Mouse (Mus musculus) embryonic facial prominence, embryonic 14.5 days (tissue): Measurements from ENCODE around the gene Col27a1. TPM values are rescaled to one million over a fixed set of nuclear protein-coding genes. Genes with fewer than 3 reads are reported as not detected.

ENCODE experiments used
- ATAC-seq: fragments of 200-750 bp; cut with Nextera tagmentation; 2 replicates; pipeline ENCODE4 v1.8.0; 2017; ENCODE audit warnings: low read depth, moderate number of reproducible peaks, moderate TSS enrichment
- DNase-seq: peaks from one replicate; pipeline ENCODE4 v3.0.0-alpha.2; 2015; ENCODE audit warnings: low spot score
- H3K27ac ChIP-seq: fragments of 300-500 bp; sonication (generic); replicated peaks from 2 replicates; pipeline ENCODE4 v1.5.1; 2014; ENCODE audit warnings: low read depth, mild to moderate bottlenecking, low read length, moderate library complexity
- H3K27me3 ChIP-seq: fragments of 300-500 bp; sonication (generic); replicated peaks from 2 replicates; pipeline ENCODE4 v1.6.1; 2014; ENCODE audit warnings: low read length; ENCODE audit not compliant: control insufficient read depth, insufficient read depth
- H3K36me3 ChIP-seq: fragments of 300-500 bp; sonication (generic); 2 replicates; pipeline ENCODE4 v1.6.1; 2014; ENCODE audit warnings: low read length, mixed read lengths; ENCODE audit not compliant: control insufficient read depth, insufficient read depth
- H3K4me1 ChIP-seq: fragments of 300-500 bp; sonication (generic); 2 replicates; pipeline ENCODE4 v1.6.1; 2014; ENCODE audit warnings: antibody characterized with exemption, low read length; ENCODE audit not compliant: control insufficient read depth, insufficient read depth
- H3K4me2 ChIP-seq: fragments of 300-500 bp; sonication (generic); 2 replicates; pipeline ENCODE4 v1.6.1; 2014; ENCODE audit warnings: low read depth, mild to moderate bottlenecking, low read length, moderate library complexity, mixed read lengths
- H3K4me3 ChIP-seq: fragments of 300-500 bp; sonication (generic); 2 replicates; pipeline ENCODE4 v1.5.1; 2014; ENCODE audit warnings: low read depth, mild to moderate bottlenecking, low read length
- H3K9ac ChIP-seq: fragments of 300-500 bp; sonication (generic); 2 replicates; pipeline ENCODE4 v1.6.1; 2014; ENCODE audit warnings: low read depth, mild to moderate bottlenecking, low read length, moderate library complexity, mixed read lengths
- H3K9me3 ChIP-seq: fragments of 300-500 bp; sonication (generic); 2 replicates; pipeline ENCODE4 v1.6.1; 2016; ENCODE audit warnings: low read length; ENCODE audit not compliant: control insufficient read depth
- WGBS: fragments of 180-500 bp; shearing (Covaris S2); extraction: QIAGEN DNeasy Blood & Tissue Kit; methylation state at CpG from one replicate; pipeline ENCODE4 v1.1.7; 2014; 5-methylcytosine and 5-hydroxymethylcytosine counted together
- polyA plus RNA-seq: library from polyadenylated mRNA; unstranded; fragments of >200 nt; fragmentation: Nextera tagmentation; extraction: Ambion mirVana; gene quantifications from 2 replicates; pipeline ENCODE4 v1.2.1, GENCODE M21; 2014

Gene Col27a1
- polyA plus RNA-seq, 1 experiment from 2014 or later = 23.5 TPM

DNA sequence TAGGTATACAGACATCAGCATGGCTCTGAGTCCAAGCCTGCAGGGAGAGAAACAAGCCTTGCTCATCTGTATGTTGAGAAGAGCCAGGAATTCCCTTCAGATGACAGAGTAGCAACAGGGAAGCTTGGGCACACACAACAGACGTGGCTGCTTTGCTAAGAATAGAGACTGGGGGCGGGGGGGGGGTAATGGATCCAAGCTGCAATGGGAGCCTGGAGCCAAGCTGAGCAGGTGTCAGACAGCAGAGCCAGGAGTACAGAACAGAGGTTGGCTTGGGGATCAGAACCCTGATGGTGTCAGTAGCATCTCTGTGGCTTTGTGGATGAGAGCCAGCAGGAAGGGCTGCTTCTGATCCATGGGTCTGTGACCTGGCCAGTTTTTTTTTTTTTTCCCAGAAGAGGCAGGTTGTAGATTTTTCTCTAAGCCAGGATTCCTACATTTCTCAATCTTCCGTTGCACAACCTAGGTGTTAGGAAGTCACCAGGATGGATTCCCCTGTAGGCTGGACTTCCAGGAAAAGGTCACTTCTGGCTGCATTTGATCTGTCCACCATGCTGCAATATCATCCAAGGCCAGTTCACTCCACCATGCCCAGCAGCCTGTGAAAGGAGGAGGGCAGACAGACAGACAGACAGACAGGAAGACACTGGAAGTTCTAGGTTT, 124.7 kb downstream of the Col27a1 start:
- ATAC-seq = no peak
- Histone ChIP-seq H3K9me3 (no peaks in the 10 kb centered on the region), H3K36me3 (peaks cover 15% of the 10 kb centered on the region), H3K4me1 (no peaks in the 10 kb centered on the region), H3K4me3 (no peak overlapping the region), H3K9ac (no peak overlapping the region), H3K27me3 (no peaks in the 10 kb centered on the region), H3K4me2 (no peak overlapping the region), H3K27ac (no peak overlapping the region)
- no peak for DNase-seq
- WGBS = 53% methylated on average over 3 of the region's 3 CpGs

DNA sequence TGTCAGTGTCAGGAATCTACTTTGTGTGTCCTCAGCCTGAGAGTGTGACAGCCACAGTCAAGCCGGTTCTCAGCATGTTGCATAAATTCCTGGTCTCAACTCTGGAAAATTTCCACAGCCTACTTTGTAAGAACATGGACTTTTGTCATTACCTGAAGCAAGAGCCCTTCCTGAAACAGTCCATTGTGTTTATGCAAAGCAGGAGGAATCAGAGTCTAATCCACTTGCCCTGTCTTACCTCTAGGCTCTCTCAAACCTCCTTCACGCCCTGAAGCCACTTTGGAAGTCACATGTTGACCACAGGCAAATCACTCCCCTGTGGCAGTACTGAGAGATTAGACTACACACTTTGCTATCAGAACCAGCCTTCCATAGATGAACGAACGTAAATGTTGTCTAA, 128.7 kb downstream of the Col27a1 start:
- 67% methylated on average over 4 of the region's 4 CpGs for WGBS
- no peak overlapping the region for H3K4me2 ChIP-seq
- H3K4me3 ChIP-seq = no peak overlapping the region
- H3K4me1 ChIP-seq = no peaks in the 10 kb centered on the region
- DNase-seq (no peak), ATAC-seq (no peak)
- no peak overlapping the region for H3K9ac ChIP-seq
- H3K27me3 ChIP-seq = no peaks in the 10 kb centered on the region
- no peaks in the 10 kb centered on the region for H3K36me3 ChIP-seq
- no peak overlapping the region for H3K27ac ChIP-seq
- H3K9me3 ChIP-seq = no peaks in the 10 kb centered on the region

DNA sequence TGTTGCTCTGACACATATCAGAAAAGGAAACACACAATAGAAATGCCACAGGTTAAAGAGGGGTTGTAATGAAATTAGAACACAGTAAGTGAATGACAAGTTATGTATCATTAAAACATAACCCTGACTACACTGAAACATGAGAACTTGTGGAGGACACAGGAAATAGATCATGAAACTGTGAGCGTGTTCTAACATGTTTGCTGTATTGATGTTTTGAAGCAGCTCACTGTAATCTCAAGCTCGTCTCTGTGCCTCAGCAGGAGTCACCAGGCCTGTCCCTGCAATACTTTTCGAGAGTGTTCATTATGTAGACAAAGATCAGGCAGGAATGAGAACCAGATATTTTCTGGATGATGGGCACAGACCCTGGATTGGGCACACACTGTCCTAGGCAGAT, 129.8 kb downstream of the Col27a1 start:
- H3K36me3 ChIP-seq = no peaks in the 10 kb centered on the region
- ATAC-seq = no peak
- H3K27me3 ChIP-seq = no peaks in the 10 kb centered on the region
- no peak overlapping the region for H3K4me3 ChIP-seq
- H3K9me3 ChIP-seq = no peaks in the 10 kb centered on the region
- no peak for DNase-seq
- 36% methylated on average over 3 of the region's 3 CpGs for WGBS
- no peaks in the 10 kb centered on the region for H3K4me1 ChIP-seq
- no peak overlapping the region for H3K27ac ChIP-seq
- H3K9ac ChIP-seq = no peak overlapping the region
- no peak overlapping the region for H3K4me2 ChIP-seq

DNA sequence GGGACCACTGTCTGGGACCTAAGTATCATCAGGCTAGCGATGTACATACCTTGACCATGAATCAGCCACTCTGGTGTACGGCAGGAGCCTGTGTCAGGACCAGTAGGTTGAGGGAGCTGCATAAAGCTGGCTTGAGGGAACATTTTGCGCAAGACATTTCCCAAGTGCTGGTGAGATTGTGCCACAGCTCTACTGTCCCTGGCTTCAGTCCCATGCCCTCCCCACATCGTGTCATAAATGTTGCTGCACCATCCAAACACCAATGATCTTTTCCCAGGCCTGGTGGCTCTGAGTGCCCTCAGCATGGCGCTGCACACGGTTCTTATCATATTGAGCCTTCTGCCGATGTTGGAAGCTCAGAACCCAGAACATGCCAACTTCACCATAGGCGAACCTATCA, 130.5 kb downstream of the Col27a1 start, which contains the start of gene Orm1:
TSS of gene Orm1 (plus strand) at position 266 of the 400 bp plus-strand sequence.
- Histone ChIP-seq H3K27me3 (no peaks in the 10 kb centered on the region), H3K4me3 (no peak within 1 kb of the TSS), H3K4me1 (no peaks in the 10 kb centered on the region), H3K9me3 (no peaks in the 10 kb centered on the region), H3K9ac (no peak within 1 kb of the TSS), H3K4me2 (no peak within 1 kb of the TSS), H3K27ac (no peak within 1 kb of the TSS), H3K36me3 (no peaks in the 10 kb centered on the region)
- ATAC-seq (no peak), DNase-seq (no peak)
- WGBS = 91% methylated on average over 8 of the region's 8 CpGs

DNA sequence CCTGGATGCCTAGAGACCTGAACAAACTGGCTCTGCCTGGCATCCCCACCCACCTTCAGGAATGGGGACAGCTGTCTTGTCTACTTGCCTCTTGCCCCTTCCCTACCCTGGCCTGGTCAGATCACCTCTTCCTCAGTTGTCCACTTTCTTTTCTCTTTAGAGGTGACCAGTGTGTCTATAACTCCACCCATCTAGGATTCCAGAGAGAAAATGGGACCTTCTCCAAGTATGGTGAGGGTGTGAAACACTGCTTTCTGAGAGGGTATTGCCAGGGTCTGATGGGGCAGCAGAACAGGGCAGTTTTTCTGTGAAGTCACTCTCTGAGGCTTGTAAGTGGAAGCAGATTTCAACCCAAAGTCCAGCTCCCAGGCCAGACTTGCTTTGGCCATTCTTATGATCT, 131.5 kb downstream of the Col27a1 start:
- Histone ChIP-seq H3K36me3 (no peaks in the 10 kb centered on the region), H3K4me3 (no peak overlapping the region), H3K4me2 (no peak overlapping the region), H3K27ac (no peak overlapping the region), H3K9me3 (no peaks in the 10 kb centered on the region), H3K4me1 (no peaks in the 10 kb centered on the region), H3K9ac (no peak overlapping the region), H3K27me3 (no peaks in the 10 kb centered on the region)
- DNase-seq (no peak), ATAC-seq (no peak)

- Histone ChIP-seq H3K4me1 (no peaks in the 10 kb centered on the region), H3K9ac (no peak overlapping the region), H3K36me3 (no peaks in the 10 kb centered on the region), H3K4me3 (no peak overlapping the region), H3K4me2 (no peak overlapping the region), H3K9me3 (no peaks in the 10 kb centered on the region), H3K27me3 (no peaks in the 10 kb centered on the region), H3K27ac (no peak overlapping the region)
- 70% methylated on average over 4 of the region's 4 CpGs for WGBS
- no peak for ATAC-seq
- no peak for DNase-seq
Measured at GRCm38 (mm10) chr4:63346659-63347058, 132.9 kb downstream of the Col27a1 start.

DNA sequence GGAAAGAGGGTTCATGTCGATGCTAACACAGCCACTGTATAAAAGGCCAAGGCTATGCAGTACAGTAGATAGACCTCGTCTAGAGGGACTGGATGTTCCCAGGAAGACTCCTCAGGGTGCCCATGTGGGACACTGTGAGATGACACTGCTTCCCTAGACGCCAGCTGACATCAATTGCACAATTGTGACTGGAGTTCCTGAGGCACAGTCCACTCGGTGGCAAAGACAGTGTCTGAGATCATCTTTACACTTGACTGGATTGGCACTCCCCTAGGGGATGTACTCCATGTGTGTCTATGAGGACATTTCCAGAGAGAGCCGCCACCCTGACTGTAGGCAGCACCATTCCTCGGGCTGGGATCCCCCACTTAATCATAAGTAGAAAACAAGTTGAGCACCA, 134.7 kb downstream of the Col27a1 start:
- DNase-seq (no peak), ATAC-seq (no peak)
- Histone ChIP-seq H3K9me3 (no peaks in the 10 kb centered on the region), H3K27me3 (no peaks in the 10 kb centered on the region), H3K4me3 (no peak overlapping the region), H3K4me1 (no peaks in the 10 kb centered on the region), H3K27ac (no peak overlapping the region), H3K4me2 (no peak overlapping the region), H3K36me3 (no peaks in the 10 kb centered on the region), H3K9ac (no peak overlapping the region)
- 73% methylated on average over 6 of the region's 6 CpGs for WGBS

DNA sequence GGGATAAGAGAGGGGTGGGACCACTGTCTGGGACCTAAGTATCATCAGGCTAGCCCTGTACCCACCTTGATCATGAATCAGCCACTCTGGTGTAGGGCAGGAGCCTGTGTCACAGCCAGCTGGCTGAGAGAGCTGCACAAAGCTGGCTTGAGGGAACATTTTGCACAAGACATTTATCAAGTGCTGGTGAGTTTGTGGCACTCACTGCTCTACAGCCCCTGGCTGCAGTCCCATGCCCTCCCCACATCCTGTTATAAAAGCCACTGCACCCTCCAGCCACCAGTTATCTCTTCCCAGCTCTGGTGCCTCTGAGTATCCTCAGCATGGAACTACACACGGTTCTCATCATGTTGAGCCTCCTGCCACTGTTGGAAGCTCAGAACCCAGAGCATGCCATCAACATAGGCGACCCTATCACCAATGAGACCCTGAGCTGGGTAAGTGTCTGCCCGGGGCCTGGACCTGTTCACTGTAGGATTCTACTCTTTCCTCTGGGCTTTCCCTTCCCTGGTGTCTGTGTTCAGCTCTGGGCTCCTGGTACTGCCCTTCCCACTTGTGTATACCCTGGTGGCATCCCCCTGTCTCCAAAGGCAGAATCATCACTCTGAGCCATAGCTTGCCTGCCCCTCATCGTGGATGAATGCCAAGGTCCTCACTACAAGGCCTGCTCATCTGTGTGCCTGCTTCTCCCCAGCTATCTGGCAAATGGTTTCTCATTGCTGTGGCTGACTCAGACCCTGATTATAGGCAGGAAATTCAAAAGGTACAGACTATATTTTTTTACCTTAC, 142.3 kb downstream of the Col27a1 start, which contains the start of gene Orm3:
TSS of gene Orm3 (plus strand) at position 286 of the 789 bp plus-strand sequence.
- Histone ChIP-seq H3K27ac (no peak within 1 kb of the TSS), H3K4me2 (no peak within 1 kb of the TSS), H3K9me3 (no peaks in the 10 kb centered on the region), H3K36me3 (no peaks in the 10 kb centered on the region), H3K4me1 (no peaks in the 10 kb centered on the region), H3K27me3 (no peaks in the 10 kb centered on the region), H3K4me3 (no peak within 1 kb of the TSS), H3K9ac (no peak within 1 kb of the TSS)
- DNase-seq (no peak), ATAC-seq (no peak)
- WGBS = 82% methylated on average over 4 of the region's 4 CpGs
